Mouse (Mus musculus) 3134 (cell line): ENCODE measurements around the gene Aamdc.

ENCODE experiments used
- DNase-seq: peaks from one replicate; pipeline ENCODE4 v3.0.0-alpha.2; 2011; ENCODE audit warnings: low spot score; ENCODE audit not compliant: insufficient read length; ENCODE audit errors: extremely low read depth

Aamdc gene

GRCm38 (mm10) chr7:97519935-97520334, 59.4 kb downstream of the Aamdc start:
- DNase-seq = no peak

- no peak for DNase-seq
Observed at GRCm38 (mm10) chr7:97514786-97515185, 64.5 kb downstream of the Aamdc start.

GRCm38 (mm10) chr7:97500555-97501209, 78.6 kb downstream of the Aamdc start:
- no peak for DNase-seq
